Mouse (Mus musculus) adrenal gland (tissue): ENCODE measurements around the gene Zranb2.

Experiments used
- intact Hi-C: fragments of 180-260 bp; cut with DNase I; formaldehyde crosslinking; loops from one replicate; pipeline ENCODE4 v1.15.1; 2025
- microRNA-seq, 2 experiments: library from miRNA; unstranded; fragments of <30 nt; microRNA quantifications; one replicate each; pipeline ENCODE4; 2019

The Zranb2 gene

GRCm38 (mm10) chr3:157576862-157577261 lies 42.9 kb downstream of the Zranb2 start:
- intact Hi-C loops: no loop called here

GRCm38 (mm10) chr3:157578469-157579170 lies 44.7 kb downstream of the Zranb2 start:
- intact Hi-C loops: no loop called here

DNA sequence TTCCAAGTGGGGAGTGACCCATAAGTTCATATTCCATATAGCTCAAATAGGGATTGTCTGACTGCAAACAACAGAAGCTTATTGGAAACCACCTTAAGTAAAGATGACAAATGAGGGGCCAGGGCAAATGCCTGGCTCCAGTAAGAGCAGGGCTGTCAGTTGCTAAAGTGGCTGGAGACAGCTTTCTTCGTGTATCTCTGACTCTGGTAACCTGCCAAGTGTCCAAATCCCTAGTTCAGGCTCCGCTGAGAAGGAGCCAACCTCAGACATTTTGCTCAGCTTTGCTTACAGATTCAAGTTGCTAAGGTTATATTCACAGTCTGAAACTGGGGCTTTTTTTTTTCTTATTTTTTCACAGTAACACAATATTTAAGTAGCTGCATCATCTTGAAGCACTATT lies 45.4 kb downstream of the Zranb2 start:
- intact Hi-C loops: no loop called here

DNA sequence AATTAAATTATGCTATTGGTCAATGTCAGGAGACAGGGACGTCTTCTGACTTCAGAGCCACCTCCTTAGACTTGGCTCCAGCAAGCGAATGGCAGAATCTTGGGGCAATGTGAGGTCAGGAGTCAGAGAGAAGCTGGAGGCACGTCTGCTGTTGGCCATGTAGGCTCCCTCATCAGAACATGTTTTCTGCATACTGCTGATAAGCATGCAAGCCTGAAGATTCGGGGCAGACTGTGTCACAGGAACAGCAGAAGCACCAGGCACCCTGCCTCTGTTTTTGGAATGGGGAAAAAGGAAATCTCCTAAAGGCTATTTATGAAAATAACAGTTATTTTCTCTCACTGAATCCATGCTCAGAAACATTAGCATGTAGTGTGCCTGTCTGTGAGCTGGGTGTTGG lies 46.3 kb downstream of the Zranb2 start:
- intact Hi-C loops: no loop called here

DNA sequence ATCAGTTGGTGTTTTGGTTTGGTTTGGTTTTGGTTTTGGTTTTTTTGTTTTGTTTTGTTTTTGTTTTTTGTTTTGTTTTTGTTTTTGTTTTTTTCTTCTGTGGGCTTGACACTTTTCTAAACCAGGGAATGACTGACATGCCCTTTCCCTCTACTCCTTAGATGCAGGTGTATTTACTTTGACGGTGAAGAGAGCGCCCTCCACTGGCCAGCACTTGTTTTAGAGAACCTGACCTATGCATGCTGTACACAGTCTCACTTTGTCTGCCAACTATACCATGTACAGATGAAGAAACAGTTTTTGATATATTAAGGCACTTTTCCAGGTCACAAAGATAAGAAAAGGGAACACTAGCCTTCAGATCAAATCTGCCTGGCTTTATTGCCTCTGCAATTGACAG lies 47.8 kb downstream of the Zranb2 start:
- intact Hi-C loops: no loop called here

GRCm38 (mm10) chr3:157582626-157583405 lies 48.9 kb downstream of the Zranb2 start:
- intact Hi-C loops: no loop called here

GRCm38 (mm10) chr3:157597837-157598379 lies 63.9 kb downstream of the Zranb2 start:
- intact Hi-C loops: no loop called here

Small RNA genes within 50 kb of the gene (microRNA-seq; reads per million reads assigned to microRNA genes)
- 92.6 to 120 reads per million in 2 experiments for gene Mir186
